Mouse (Mus musculus): ENCODE measurements around the gene Lrfn2. TPM values are rescaled to one million over a fixed set of nuclear protein-coding genes. Genes with fewer than 3 reads are reported as not detected.

The Lrfn2 gene
- total and polyA plus RNA-seq, 3 experiments, result not detected

GRCm38 (mm10) chr17:49124166-49124565, 192.0 kb downstream of the Lrfn2 start:
- H3K27ac ChIP-seq (ENCODE audit: control insufficient read depth, low read depth, low read length), result no peak overlapping the region
- H3K36me3 ChIP-seq (ENCODE audit: control insufficient read depth in 1 of 2, insufficient read depth in 2 of 2, low read length in 2 of 2), result no peaks in the 10 kb centered on the region
- DNase-seq (ENCODE audit: low read depth, low spot score), result peak; percentile 1
- H3K79me2 ChIP-seq (ENCODE audit: control insufficient read depth, insufficient read depth, low read length, poor library complexity), result no peaks in the 10 kb centered on the region
- H3K27me3 ChIP-seq (ENCODE audit: control insufficient read depth in 1 of 2, insufficient read depth in 2 of 2, low read length in 2 of 2), result no peaks in the 10 kb centered on the region
- H3K4me1 ChIP-seq (ENCODE audit: control insufficient read depth in 1 of 2, insufficient read depth in 2 of 2, low read length in 2 of 2), result no peaks in the 10 kb centered on the region
- H3K4me3 ChIP-seq (ENCODE audit: control insufficient read depth in 1 of 2, insufficient read depth in 1 of 2, low read depth in 2 of 2, low read length in 2 of 2), result no peak overlapping the region
- H3K9ac ChIP-seq (ENCODE audit: control insufficient read depth, low read depth, low read length, poor library complexity, severe bottlenecking), result no peak overlapping the region
- no peaks in the 10 kb centered on the region for H3K9me3 ChIP-seq (replicated peaks; ENCODE audit: insufficient read depth, low read length)
- TF ChIP-seq POLR2AphosphoS5 (IDR thresholded peaks at IDR 0.05; ENCODE audit: borderline replicate concordance, low read depth, low read length) (no peak), GATA1 (IDR thresholded peaks at IDR 0.05; ENCODE audit: low read depth, low read length) (no peak), POLR2AphosphoS2 (IDR thresholded peaks at IDR 0.05; ENCODE audit: low read length) (no peak), CTCF (IDR thresholded peaks at IDR 0.05 in 2 of 3, conservative IDR thresholded peaks at IDR 0.05 in 1 of 3; ENCODE audit: control insufficient read depth in 1 of 3, insufficient read depth in 1 of 3, low read depth in 2 of 3, low read length in 3 of 3, poor library complexity in 1 of 3, severe bottlenecking in 1 of 3) (peak in 2 of 3 experiments; percentile 7 to 15; a peak in 1 of 6 replicates), RAD21 (IDR thresholded peaks at IDR 0.05; ENCODE audit: low read depth, low read length) (peak; percentile 18), EP300 (IDR thresholded peaks at IDR 0.05; ENCODE audit: low read depth in 1 of 2, low read length in 2 of 2) (no peak), MAZ (IDR thresholded peaks at IDR 0.05; ENCODE audit: low read depth, low read length) (no peak), ZMIZ1 (IDR thresholded peaks at IDR 0.05; ENCODE audit: low read depth, low read length) (no peak)

- no peak overlapping the region for H3K9ac ChIP-seq (ENCODE audit: control insufficient read depth, low read depth, low read length, poor library complexity, severe bottlenecking)
- no peak overlapping the region for H3K27ac ChIP-seq (ENCODE audit: control insufficient read depth, low read depth, low read length)
- no peaks in the 10 kb centered on the region for H3K36me3 ChIP-seq (ENCODE audit: control insufficient read depth in 1 of 2, insufficient read depth in 2 of 2, low read length in 2 of 2)
- H3K79me2 ChIP-seq (ENCODE audit: control insufficient read depth, insufficient read depth, low read length, poor library complexity), result no peaks in the 10 kb centered on the region
- no peaks in the 10 kb centered on the region for H3K27me3 ChIP-seq (ENCODE audit: control insufficient read depth in 1 of 2, insufficient read depth in 2 of 2, low read length in 2 of 2)
- H3K4me1 ChIP-seq (ENCODE audit: control insufficient read depth in 1 of 2, insufficient read depth in 2 of 2, low read length in 2 of 2), result no peaks in the 10 kb centered on the region
- no peaks in the 10 kb centered on the region for H3K9me3 ChIP-seq (replicated peaks; ENCODE audit: insufficient read depth, low read length)
- DNase-seq (ENCODE audit: low read depth, low spot score), result no peak
- TF ChIP-seq CHD2 (IDR thresholded peaks at IDR 0.05; ENCODE audit: low read length) (no peak), KAT2A (conservative IDR thresholded peaks at IDR 0.05; ENCODE audit: low read depth, low read length) (no peak), NELFE (IDR thresholded peaks at IDR 0.05; ENCODE audit: low read depth, low read length) (no peak), ZKSCAN1 (IDR thresholded peaks at IDR 0.05; ENCODE audit: low read depth, low read length) (no peak), MXI1 (IDR thresholded peaks at IDR 0.05; ENCODE audit: low read depth, low read length) (no peak), ELF1 (IDR thresholded peaks at IDR 0.05; ENCODE audit: low read depth, low read length) (no peak), USF1 (IDR thresholded peaks at IDR 0.05; ENCODE audit: low read depth, low read length) (no peak), NRF1 (IDR thresholded peaks at IDR 0.05; ENCODE audit: insufficient read depth, low read depth, low read length, poor library complexity, severe bottlenecking) (no peak), UBTF (IDR thresholded peaks at IDR 0.05; ENCODE audit: borderline replicate concordance, insufficient read depth, low read depth, low read length) (no peak), POLR2A (IDR thresholded peaks at IDR 0.05; ENCODE audit: control insufficient read depth in 1 of 2, insufficient read depth in 1 of 2, low read depth in 1 of 2, low read length in 2 of 2, poor library complexity in 1 of 2) (no peak)
- H3K4me3 ChIP-seq (ENCODE audit: control insufficient read depth in 1 of 2, insufficient read depth in 1 of 2, low read depth in 2 of 2, low read length in 2 of 2), result no peak overlapping the region
Observed at GRCm38 (mm10) chr17:49124642-49125041, 192.5 kb downstream of the Lrfn2 start.
